Mouse (Mus musculus): ENCODE measurements at regions not wholly inside any gene's neighbourhood (a gene's known extent, or its start where the extent isn't known, plus 50 kb on each side); places are given as distances from the start of the nearest gene placed in this dataset.

- no peak for DNase-seq (ENCODE audit: low read depth, low spot score)
Observed at GRCm38 (mm10) chr17:81941317-81941716, 203.1 kb upstream of the Slc8a1 start.

GRCm38 (mm10) chr17:81930736-81931135 lies 192.6 kb upstream of the Slc8a1 start:
- DNase-seq (ENCODE audit: low read depth, low spot score), result no peak

- DNase-seq (ENCODE audit: low read depth, low spot score), result no peak
Observed at GRCm38 (mm10) chr17:81906481-81907012, 168.4 kb upstream of the Slc8a1 start.

- peak; percentile 83 for DNase-seq (ENCODE audit: low read depth, low spot score)
Observed at GRCm38 (mm10) chr17:81901999-81902665, 164.0 kb upstream of the Slc8a1 start.

- DNase-seq (ENCODE audit: low read depth, low spot score), result peak; percentile 90
Observed at GRCm38 (mm10) chr17:81898984-81899383, 160.8 kb upstream of the Slc8a1 start.

- peak; percentile 77 for DNase-seq (ENCODE audit: low read depth, low spot score)
Observed at GRCm38 (mm10) chr17:81878136-81878535, 140.0 kb upstream of the Slc8a1 start.

GRCm38 (mm10) chr17:81866683-81867082 lies 128.5 kb upstream of the Slc8a1 start:
- DNase-seq (ENCODE audit: low read depth, low spot score), result no peak

- DNase-seq (ENCODE audit: low read depth, low spot score), result no peak
Observed at GRCm38 (mm10) chr17:81849298-81849967, 111.3 kb upstream of the Slc8a1 start.

GRCm38 (mm10) chr17:81843793-81844192 lies 105.6 kb upstream of the Slc8a1 start:
- no peak for DNase-seq (ENCODE audit: low read depth, low spot score)

GRCm38 (mm10) chr17:81797827-81798376 lies 59.7 kb upstream of the Slc8a1 start:
- no peak for DNase-seq (ENCODE audit: low read depth, low spot score)

GRCm38 (mm10) chr17:81788781-81789180 lies 50.6 kb upstream of the Slc8a1 start:
- no peak for DNase-seq (ENCODE audit: low read depth, low spot score)
